15 mouse cellular contexts compared by ENCODE assay signal in the genomic region with DNA sequence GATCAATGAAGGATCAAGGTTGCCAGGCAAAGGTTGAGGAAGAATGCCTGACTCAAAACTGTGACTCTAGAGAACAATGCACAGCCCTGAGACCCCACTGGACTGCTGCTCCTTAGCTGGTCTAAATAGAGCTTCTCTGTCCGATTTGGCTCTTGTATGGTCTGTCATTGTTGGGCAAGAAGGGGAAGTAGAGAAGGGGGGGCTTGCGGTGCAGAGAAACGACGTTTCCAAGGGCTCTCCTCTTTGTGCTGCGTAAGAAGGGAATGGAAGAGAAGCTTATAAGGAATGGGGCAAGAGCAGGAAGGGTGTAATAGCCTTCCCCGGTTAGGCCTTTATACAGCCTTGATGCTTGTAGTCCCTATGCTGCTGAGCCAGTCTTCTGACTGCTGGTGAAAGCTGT. TPM values are rescaled to one million over a fixed set of nuclear protein-coding genes. Genes with fewer than 3 reads are reported as not detected.
"Had no signal": no experiment of that assay in that cellular context is flagged by ENCODE, and none has a peak within 500 bp of the region (broad histone marks: within the 10 kb centered on the region; RNA-seq: fewer than 3 reads in every experiment).

No protein-coding gene starts in this region.

- H3K4me1 ChIP-seq: midbrain, embryonic 10.5 days; midbrain, embryonic 13.5 days; midbrain, embryonic 15.5 days; neural tube, embryonic 12.5 days; stomach, embryonic 15.5 days had no signal

- ATAC-seq: midbrain, embryonic 13.5 days; midbrain, embryonic 15.5 days had no signal

- H3K4me3 ChIP-seq: midbrain, embryonic 10.5 days; midbrain, embryonic 13.5 days; midbrain, embryonic 15.5 days; neural tube, embryonic 12.5 days; stomach, embryonic 15.5 days had no signal

- H3K9ac ChIP-seq: liver, embryonic 14.5 days; lung, embryonic 14.5 days; midbrain, embryonic 13.5 days; midbrain, embryonic 15.5 days; neural tube, embryonic 12.5 days; stomach, embryonic 15.5 days had no signal

- H3K4me2 ChIP-seq: lung, embryonic 14.5 days; midbrain, embryonic 13.5 days; midbrain, embryonic 15.5 days; neural tube, embryonic 12.5 days; stomach, embryonic 15.5 days had no signal

- H3K27ac ChIP-seq: liver, embryonic 14.5 days; midbrain, embryonic 10.5 days; midbrain, embryonic 13.5 days; midbrain, embryonic 15.5 days; neural tube, embryonic 12.5 days; stomach, embryonic 15.5 days; stomach, postnatal 0 days had no signal

- DNase-seq: lung, adult 18-20 months; lung, embryonic 14.5 days; lung, postnatal 10 days; lung, postnatal 4 days; right cerebral cortex, postnatal 14 days; thymus, adult 2 months; thymus, postnatal 36 days had no signal

- H3K9me3 ChIP-seq: midbrain, embryonic 10.5 days; midbrain, embryonic 13.5 days; midbrain, embryonic 15.5 days; neural tube, embryonic 12.5 days; stomach, embryonic 15.5 days had no signal

- H3K27me3 ChIP-seq: midbrain, embryonic 13.5 days; midbrain, embryonic 15.5 days; neural tube, embryonic 12.5 days; stomach, embryonic 15.5 days had no signal

RNA-seq across cellular contexts. Expression of a gene that starts 23.1 kb away (rescaled TPM):
- polyA plus RNA-seq: spleen, adult 2 months had no signal
